Mouse (Mus musculus): ENCODE measurements at regions not wholly inside any gene's neighbourhood (a gene's known extent, or its start where the extent isn't known, plus 50 kb on each side); places are given as distances from the start of the nearest gene placed in this dataset.

- no peak for DNase-seq
These were observed 65.7 kb upstream of the Klf12 start for GRCm38 (mm10) chr14:100350021-100350790.

- no peak for DNase-seq
These were observed 64.1 kb upstream of the Klf12 start for GRCm38 (mm10) chr14:100348336-100349164.

- no peak for DNase-seq
These were observed 52.4 kb upstream of the Klf12 start for GRCm38 (mm10) chr14:100336926-100337325.
